Mouse (Mus musculus) stomach, postnatal 0 days (tissue): ENCODE measurements around the gene Rftn1.

Source experiments
- CTCF ChIP-seq: IDR thresholded peaks from 2 replicates; pipeline ENCODE4 v1.5.1; 2016; ENCODE audit warnings: antibody characterized with exemption, low read depth, mild to moderate bottlenecking, moderate library complexity
- EP300 ChIP-seq: optimal IDR thresholded peaks from 2 replicates; pipeline ENCODE3; 2016; ENCODE audit warnings: antibody characterized with exemption

DNA sequence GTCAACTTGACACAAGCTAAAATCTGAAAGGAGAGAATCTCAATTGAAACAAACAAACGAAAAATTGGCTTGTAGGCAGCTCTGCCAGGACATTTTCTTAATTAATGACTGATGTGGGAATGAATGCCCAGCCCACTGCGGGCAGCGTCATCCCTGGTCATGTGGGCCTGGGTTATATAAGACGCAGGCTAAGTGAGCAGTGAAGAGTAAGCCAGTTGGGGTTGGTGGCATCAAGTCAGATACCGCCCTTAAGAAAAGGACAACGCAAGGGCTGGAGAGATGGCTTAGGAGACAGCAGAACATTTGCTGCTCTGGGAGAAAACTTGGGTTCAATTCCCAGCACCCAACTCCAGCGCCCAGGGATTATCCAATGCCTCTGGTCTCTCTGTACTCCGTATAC, 97.6 kb downstream of the Rftn1 start:
- TF ChIP-seq EP300 (no peak), CTCF (no peak)
